Mouse (Mus musculus): ENCODE results near the gene Plpp2.

- TF ChIP-seq CTCF (IDR thresholded peaks at IDR 0.05) (peak; percentile 73), POLR2A (IDR thresholded peaks at IDR 0.05; ENCODE audit: insufficient read depth, low read depth, low read length) (no peak)
Observed at GRCm38 (mm10) chr10:79533126-79533911, at the start of gene Plpp2.
